Mouse (Mus musculus): ENCODE measurements around the gene Fmc1. TPM values are rescaled to one million over a fixed set of nuclear protein-coding genes. Genes with fewer than 3 reads are reported as not detected.
"Not testable (repeated sequence)": the region's sequence is repeated elsewhere in the genome, so short reads cannot be mapped to it uniquely, and the experiment has no call there.

The Fmc1 gene
- polyA plus RNA-seq, 1 experiment from 2014 or later, result 164 TPM

DNA sequence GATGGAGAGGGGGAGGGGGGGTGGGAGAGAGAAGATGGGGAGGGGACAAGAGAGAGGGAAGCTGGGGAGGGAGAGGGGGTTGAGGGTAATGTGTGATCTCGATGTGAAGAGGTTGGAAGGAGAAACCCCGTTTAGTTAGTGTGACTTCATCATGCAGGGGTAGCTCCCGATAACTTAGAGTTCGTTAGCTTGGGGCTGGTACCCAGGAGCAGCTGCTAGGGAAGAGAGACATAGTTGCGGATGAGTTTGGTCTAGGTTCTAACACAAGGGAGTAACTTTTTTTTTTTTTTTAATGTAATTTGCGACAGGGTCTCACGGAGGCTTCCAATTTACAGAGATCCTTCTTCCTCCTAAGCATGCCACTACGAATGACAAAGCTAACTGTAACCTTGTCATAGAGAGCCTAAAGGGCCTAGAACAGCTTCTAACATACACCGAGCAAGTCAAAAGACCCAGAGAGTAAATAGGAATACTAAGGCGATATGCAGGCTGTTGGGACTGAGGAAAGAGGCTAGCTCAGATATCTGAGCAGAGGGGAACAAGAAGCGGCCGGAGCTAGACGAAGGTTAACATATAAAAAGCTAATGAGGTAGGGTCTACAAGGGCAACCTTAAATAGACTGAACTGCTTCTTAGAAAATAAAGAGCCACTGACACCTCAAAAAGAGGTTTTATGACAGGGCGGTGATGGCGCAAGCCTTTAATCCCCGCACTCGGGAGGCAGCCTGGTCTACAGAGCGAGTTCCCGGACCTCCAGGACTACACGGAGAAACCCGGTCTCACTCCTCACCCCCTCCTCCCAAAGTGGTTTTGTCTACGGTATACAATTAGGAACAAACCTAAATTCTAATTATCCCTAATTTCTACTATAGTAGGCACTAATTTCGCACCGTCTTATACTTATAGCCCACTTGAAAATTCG, 542 bp upstream of the Fmc1 start:
- H3K27ac ChIP-seq (ENCODE audit: low read depth), result peak overlapping the region; percentile 97
- 5% methylated on average over 25 of the region's 25 CpGs for WGBS
- H3K4me2 ChIP-seq (ENCODE audit: low read length), result peak overlapping the region; percentile 96
- DNase-seq (ENCODE audit: low spot score), result peak; percentile 85
- peaks cover 5% of the 10 kb centered on the region; the same call in 1 of the 2 replicates for H3K4me1 ChIP-seq (replicated peaks; ENCODE audit: control insufficient read depth, insufficient read depth, low read length)
- H3K9me3 ChIP-seq (ENCODE audit: control insufficient read depth, low read length), result no peaks in the 10 kb centered on the region
- H3K4me3 ChIP-seq (ENCODE audit: low read depth, low read length), result peak overlapping the region; percentile 91
- H3K9ac ChIP-seq (ENCODE audit: low read length), result peak overlapping the region; percentile 73
- ATAC-seq (replicated peaks; ENCODE audit: low FRiP score, low TSS enrichment, low read depth), result peak; percentile 38
- H3K36me3 ChIP-seq (ENCODE audit: control insufficient read depth, insufficient read depth, low read length), result no peaks in the 10 kb centered on the region
- no peaks in the 10 kb centered on the region for H3K27me3 ChIP-seq (replicated peaks; ENCODE audit: control insufficient read depth, insufficient read depth, low read length)

DNA sequence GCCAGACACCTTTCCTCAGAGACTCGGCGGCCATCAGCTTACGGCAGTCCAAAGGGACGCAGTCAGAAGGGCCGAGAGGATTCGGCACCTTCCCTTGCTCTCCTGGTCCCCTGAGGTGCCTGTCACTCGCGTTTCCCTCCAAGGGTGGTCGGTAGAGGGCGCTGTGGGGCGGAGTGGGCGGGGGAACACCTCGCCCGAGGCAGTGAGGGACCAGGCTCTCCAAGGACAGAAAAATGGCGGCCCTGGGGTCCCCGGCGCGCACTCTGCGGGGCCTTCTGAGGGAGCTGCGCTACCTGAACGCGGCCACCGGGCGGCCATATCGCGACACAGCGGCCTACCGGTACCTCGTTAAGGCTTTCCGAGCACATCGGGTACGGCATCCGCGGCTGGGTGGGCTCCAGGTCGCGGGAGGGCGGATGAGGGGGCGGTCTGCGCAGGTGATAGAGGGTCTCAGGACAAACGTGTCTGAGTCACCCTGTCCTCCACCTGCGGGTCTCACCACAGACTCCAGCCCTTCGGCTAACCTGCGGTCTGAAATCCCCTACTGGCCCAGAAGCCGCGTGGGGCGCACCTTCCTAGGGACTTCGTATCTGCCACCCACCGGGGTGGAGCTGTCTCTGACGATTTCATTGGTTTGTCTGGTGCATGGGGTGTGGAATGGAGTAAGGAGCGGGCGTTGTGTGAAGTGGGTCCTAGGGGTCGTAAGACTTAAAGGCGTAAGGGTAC, 1.5 kb downstream of the Fmc1 start:
- Histone ChIP-seq H3K4me3 (ENCODE audit: low read depth, low read length) (peak overlapping the region; percentile 91), H3K27ac (ENCODE audit: low read depth) (peak overlapping the region; percentile 97), H3K36me3 (ENCODE audit: control insufficient read depth, insufficient read depth, low read length) (0 out of 2 replicates have a peak, but pooled peaks cover 3% of the 10 kb centered on the region), H3K9me3 (ENCODE audit: control insufficient read depth, low read length) (no peaks in the 10 kb centered on the region), H3K4me2 (ENCODE audit: low read length) (peak overlapping the region; percentile 58), H3K4me1 (replicated peaks; ENCODE audit: control insufficient read depth, insufficient read depth, low read length) (peaks cover 5% of the 10 kb centered on the region; the same call in 1 of the 2 replicates), H3K9ac (ENCODE audit: low read length) (peak overlapping the region; percentile 90), H3K27me3 (replicated peaks; ENCODE audit: control insufficient read depth, insufficient read depth, low read length) (no peaks in the 10 kb centered on the region)
- DNase-seq (ENCODE audit: low spot score) (peak; percentile 100), ATAC-seq (replicated peaks; ENCODE audit: low FRiP score, low TSS enrichment, low read depth) (peak; percentile 76)
- under 1% methylated on average over 53 of the region's 53 CpGs for WGBS

DNA sequence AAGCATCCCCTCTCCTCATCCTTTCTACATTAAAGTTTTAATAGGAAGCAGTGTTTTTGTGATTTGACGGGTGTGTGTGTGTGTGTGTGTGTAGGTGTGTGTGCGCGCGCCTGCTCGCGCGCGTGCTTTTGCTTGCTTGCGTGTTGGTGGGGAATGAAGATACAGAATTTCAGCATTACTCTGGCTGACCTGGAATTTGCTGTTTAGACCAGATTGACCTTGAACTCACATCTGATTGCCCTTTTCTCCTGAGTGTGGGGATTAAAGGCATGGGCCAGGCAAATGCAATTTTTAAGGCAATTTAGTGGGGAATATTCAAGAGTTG, 2.0 kb downstream of the Fmc1 start:
- no peaks in the 10 kb centered on the region for H3K27me3 ChIP-seq (replicated peaks; ENCODE audit: control insufficient read depth, insufficient read depth, low read length)
- 0 out of 2 replicates have a peak, but pooled peaks cover 4% of the 10 kb centered on the region for H3K36me3 ChIP-seq (ENCODE audit: control insufficient read depth, insufficient read depth, low read length)
- H3K9me3 ChIP-seq (ENCODE audit: control insufficient read depth, low read length), result no peaks in the 10 kb centered on the region
- ATAC-seq (replicated peaks; ENCODE audit: low FRiP score, low TSS enrichment, low read depth) (no peak), DNase-seq (ENCODE audit: low spot score) (no peak)
- H3K9ac ChIP-seq (ENCODE audit: low read length), result peak overlapping the region; percentile 90
- H3K27ac ChIP-seq (ENCODE audit: low read depth), result peak overlapping the region; percentile 97
- H3K4me3 ChIP-seq (ENCODE audit: low read depth, low read length), result peak overlapping the region; percentile 91
- WGBS, result 3% methylated on average over 9 of the region's 9 CpGs
- peak overlapping the region; percentile 58 for H3K4me2 ChIP-seq (ENCODE audit: low read length)
- H3K4me1 ChIP-seq (replicated peaks; ENCODE audit: control insufficient read depth, insufficient read depth, low read length), result peaks cover 5% of the 10 kb centered on the region; the same call in 1 of the 2 replicates

DNA sequence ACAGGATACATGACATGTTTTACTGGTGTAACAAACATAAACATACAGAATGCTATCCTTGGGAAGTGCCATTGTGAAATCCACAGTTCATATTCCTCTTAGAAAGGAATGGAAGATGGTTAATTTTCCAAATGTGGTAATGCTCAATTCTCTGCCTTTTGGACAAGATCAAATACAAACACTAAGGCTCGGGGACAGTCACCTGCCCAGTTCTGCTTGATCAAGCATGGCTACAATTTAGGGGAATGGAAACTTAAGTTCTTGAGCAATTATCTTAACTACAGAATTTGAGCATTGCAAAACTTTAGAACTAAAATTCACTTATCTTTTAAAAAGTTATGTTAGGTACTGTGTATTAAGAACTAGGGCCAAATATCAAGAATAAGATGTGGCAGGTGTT, 2.5 kb downstream of the Fmc1 start:
- Histone ChIP-seq H3K9ac (ENCODE audit: low read length) (no peak overlapping the region; the same call in 1 of the 2 replicates), H3K9me3 (ENCODE audit: control insufficient read depth, low read length) (no peaks in the 10 kb centered on the region), H3K4me1 (replicated peaks; ENCODE audit: control insufficient read depth, insufficient read depth, low read length) (peaks cover 5% of the 10 kb centered on the region; the same call in 1 of the 2 replicates), H3K4me2 (ENCODE audit: low read length) (peak overlapping the region; percentile 58), H3K4me3 (ENCODE audit: low read depth, low read length) (peak overlapping the region; percentile 91), H3K27ac (ENCODE audit: low read depth) (no peak overlapping the region), H3K36me3 (ENCODE audit: control insufficient read depth, insufficient read depth, low read length) (0 out of 2 replicates have a peak, but pooled peaks cover 4% of the 10 kb centered on the region), H3K27me3 (replicated peaks; ENCODE audit: control insufficient read depth, insufficient read depth, low read length) (no peaks in the 10 kb centered on the region)
- DNase-seq (ENCODE audit: low spot score) (no peak), ATAC-seq (replicated peaks; ENCODE audit: low FRiP score, low TSS enrichment, low read depth) (no peak)
- WGBS, result 81% methylated on average over 1 of the region's 1 CpGs

DNA sequence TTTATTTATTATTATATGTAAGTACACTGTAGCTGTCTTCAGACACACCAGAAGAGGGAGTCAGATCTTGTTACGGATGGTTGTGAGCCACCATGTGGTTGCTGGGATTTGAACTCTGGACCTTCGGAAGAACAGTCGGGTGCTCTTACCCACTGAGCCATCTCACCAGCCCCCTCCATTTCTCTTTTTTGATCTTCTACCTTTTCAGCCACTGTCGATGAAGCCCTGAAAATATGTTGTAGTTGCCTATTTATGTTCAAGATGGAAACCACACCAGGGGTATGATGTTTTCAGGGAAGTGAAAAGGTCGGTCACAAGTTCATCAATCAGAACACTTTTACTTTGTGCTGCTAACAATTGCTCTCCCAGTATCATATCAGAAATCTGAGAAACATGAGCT, 10.8 kb downstream of the Fmc1 start:
- not testable (repeated sequence) for ATAC-seq (replicated peaks; ENCODE audit: low FRiP score, low TSS enrichment, low read depth); H3K4me2 ChIP-seq (ENCODE audit: low read length); H3K27ac ChIP-seq (ENCODE audit: low read depth); H3K9ac ChIP-seq (ENCODE audit: low read length); H3K27me3 ChIP-seq (replicated peaks; ENCODE audit: control insufficient read depth, insufficient read depth, low read length); H3K9me3 ChIP-seq (ENCODE audit: control insufficient read depth, low read length); H3K36me3 ChIP-seq (ENCODE audit: control insufficient read depth, insufficient read depth, low read length); DNase-seq (ENCODE audit: low spot score); H3K4me1 ChIP-seq (replicated peaks; ENCODE audit: control insufficient read depth, insufficient read depth, low read length); H3K4me3 ChIP-seq (ENCODE audit: low read depth, low read length)
- 88% methylated on average over 2 of the region's 5 CpGs for WGBS

DNA sequence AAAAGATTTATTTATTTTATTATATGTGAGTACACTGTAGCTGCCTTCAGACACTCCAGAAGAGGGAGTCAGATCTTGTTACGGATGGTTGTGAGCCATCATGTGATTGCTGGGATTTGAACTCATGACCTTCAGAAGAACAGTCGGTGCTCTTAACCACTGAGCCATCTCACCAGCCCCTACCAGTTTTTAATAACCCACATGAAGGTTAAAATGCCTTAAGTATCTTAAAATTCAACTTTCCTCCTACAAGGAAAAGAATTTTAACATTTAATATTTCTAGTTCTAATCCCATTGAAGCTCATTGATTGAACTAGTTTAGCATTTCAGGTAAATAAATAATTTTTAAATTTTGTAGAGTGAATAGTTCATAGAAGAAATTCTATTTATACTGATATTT, 13.7 kb downstream of the Fmc1 start:
- not testable (repeated sequence) for ATAC-seq (replicated peaks; ENCODE audit: low FRiP score, low TSS enrichment, low read depth); H3K9me3 ChIP-seq (ENCODE audit: control insufficient read depth, low read length); H3K27ac ChIP-seq (ENCODE audit: low read depth); H3K36me3 ChIP-seq (ENCODE audit: control insufficient read depth, insufficient read depth, low read length); DNase-seq (ENCODE audit: low spot score); H3K4me1 ChIP-seq (replicated peaks; ENCODE audit: control insufficient read depth, insufficient read depth, low read length); H3K4me3 ChIP-seq (ENCODE audit: low read depth, low read length); H3K4me2 ChIP-seq (ENCODE audit: low read length); H3K9ac ChIP-seq (ENCODE audit: low read length); H3K27me3 ChIP-seq (replicated peaks; ENCODE audit: control insufficient read depth, insufficient read depth, low read length)
- WGBS, result 90% methylated on average over 2 of the region's 2 CpGs

DNA sequence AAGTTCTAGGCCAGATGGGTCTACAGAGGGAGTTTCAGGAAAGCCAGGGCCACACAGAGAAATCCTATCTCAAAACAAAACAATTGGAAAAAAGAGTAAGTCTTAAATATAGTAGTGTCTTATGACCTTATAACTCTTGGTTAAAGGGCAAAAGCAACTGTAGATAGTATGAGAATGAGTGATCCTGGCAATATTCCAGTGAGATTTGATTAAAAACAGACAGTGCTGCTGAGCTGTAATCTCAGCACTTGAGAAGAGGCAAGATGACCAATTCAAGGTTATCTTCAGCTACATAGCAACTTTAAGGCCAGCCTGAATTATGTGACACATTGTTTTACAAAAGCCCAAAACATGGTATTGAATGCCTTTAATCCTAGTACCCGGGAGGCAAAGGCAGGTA, 14.4 kb downstream of the Fmc1 start:
- no peak overlapping the region for H3K4me3 ChIP-seq (ENCODE audit: low read depth, low read length)
- ATAC-seq (replicated peaks; ENCODE audit: low FRiP score, low TSS enrichment, low read depth), result no peak
- no peak overlapping the region for H3K9ac ChIP-seq (ENCODE audit: low read length)
- DNase-seq (ENCODE audit: low spot score), result no peak
- H3K4me2 ChIP-seq (ENCODE audit: low read length), result no peak overlapping the region
- no peak overlapping the region for H3K27ac ChIP-seq (ENCODE audit: low read depth)
- H3K27me3 ChIP-seq (replicated peaks; ENCODE audit: control insufficient read depth, insufficient read depth, low read length), result no peaks in the 10 kb centered on the region
- 76% methylated on average over 1 of the region's 1 CpGs for WGBS
- no peaks in the 10 kb centered on the region for H3K36me3 ChIP-seq (ENCODE audit: control insufficient read depth, insufficient read depth, low read length)
- no peaks in the 10 kb centered on the region for H3K4me1 ChIP-seq (replicated peaks; ENCODE audit: control insufficient read depth, insufficient read depth, low read length)
- no peaks in the 10 kb centered on the region for H3K9me3 ChIP-seq (ENCODE audit: control insufficient read depth, low read length)

DNA sequence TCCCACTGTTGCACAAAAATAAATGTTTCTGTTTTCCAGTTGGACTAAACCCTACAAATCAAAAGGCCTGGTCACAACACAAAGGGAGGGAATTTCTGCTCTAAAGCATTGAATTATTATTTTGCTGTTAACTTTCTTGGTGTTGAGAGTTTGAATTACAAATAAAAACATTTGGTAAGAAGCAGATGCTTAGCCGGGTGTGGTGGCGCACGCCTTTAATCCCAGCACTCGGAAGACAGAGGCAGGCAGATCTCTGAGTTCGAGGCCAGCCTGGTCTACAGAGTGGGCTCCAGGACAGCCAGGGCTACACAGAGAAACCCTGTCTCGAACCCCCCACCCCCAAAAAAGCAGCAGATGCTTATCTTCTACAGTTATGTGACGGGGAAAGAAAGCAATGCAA, 15.3 kb downstream of the Fmc1 start:
- 94% methylated on average over 7 of the region's 7 CpGs for WGBS
- not testable (repeated sequence) for H3K9me3 ChIP-seq (ENCODE audit: control insufficient read depth, low read length); H3K4me2 ChIP-seq (ENCODE audit: low read length); H3K27ac ChIP-seq (ENCODE audit: low read depth); H3K27me3 ChIP-seq (replicated peaks; ENCODE audit: control insufficient read depth, insufficient read depth, low read length); H3K9ac ChIP-seq (ENCODE audit: low read length); ATAC-seq (replicated peaks; ENCODE audit: low FRiP score, low TSS enrichment, low read depth); H3K4me3 ChIP-seq (ENCODE audit: low read depth, low read length); H3K36me3 ChIP-seq (ENCODE audit: control insufficient read depth, insufficient read depth, low read length); DNase-seq (ENCODE audit: low spot score); H3K4me1 ChIP-seq (replicated peaks; ENCODE audit: control insufficient read depth, insufficient read depth, low read length)

All from intestine, embryonic 14.5 days (tissue).